Mouse (Mus musculus) stomach, postnatal 0 days (tissue): ENCODE measurements around the gene Lgi1. TPM values are rescaled to one million over a fixed set of nuclear protein-coding genes. Genes with fewer than 3 reads are reported as not detected.

ENCODE experiments used
- ATAC-seq: fragments of 200-750 bp; cut with Nextera tagmentation; 2 replicates; pipeline ENCODE4 v1.8.0; 2017; ENCODE audit not compliant: low FRiP score, low TSS enrichment
- DNase-seq: peaks from one replicate; pipeline ENCODE4 v3.0.0-alpha.2; 2016; ENCODE audit warnings: low spot score
- H3K27ac ChIP-seq: fragments of 300-500 bp; sonication (generic); replicated peaks from 2 replicates; pipeline ENCODE4 v1.5.1; 2014; ENCODE audit warnings: mild to moderate bottlenecking, control low read depth
- H3K27me3 ChIP-seq: fragments of 300-500 bp; sonication (generic); 2 replicates; pipeline ENCODE4 v1.6.1; 2014; ENCODE audit warnings: low read length; ENCODE audit not compliant: control insufficient read depth, insufficient read depth
- H3K36me3 ChIP-seq: fragments of 300-500 bp; sonication (generic); 2 replicates; pipeline ENCODE4 v1.6.1; 2014; ENCODE audit warnings: low read length, mixed read lengths; ENCODE audit not compliant: control insufficient read depth, insufficient read depth
- H3K4me1 ChIP-seq: fragments of 300-500 bp; sonication (generic); replicated peaks from 2 replicates; pipeline ENCODE4 v1.6.1; 2014; ENCODE audit warnings: antibody characterized with exemption; ENCODE audit not compliant: control insufficient read depth, insufficient read depth
- H3K4me2 ChIP-seq: fragments of 300-500 bp; sonication (generic); replicated peaks from 2 replicates; pipeline ENCODE4 v1.6.1; 2014; ENCODE audit warnings: low read depth, mild to moderate bottlenecking, control low read depth, moderate library complexity
- H3K4me3 ChIP-seq: fragments of 300-500 bp; sonication (generic); 2 replicates; pipeline ENCODE4 v1.5.1; 2014; ENCODE audit warnings: low read depth, low read length, control low read depth
- H3K9ac ChIP-seq: fragments of 300-500 bp; sonication (generic); 2 replicates; pipeline ENCODE4 v1.6.1; 2014; ENCODE audit warnings: mild to moderate bottlenecking, low read length, control low read depth, mixed read lengths
- H3K9me3 ChIP-seq: fragments of 300-500 bp; sonication (generic); 2 replicates; pipeline ENCODE4 v1.6.1; 2016; ENCODE audit warnings: low read length; ENCODE audit not compliant: control insufficient read depth
- CTCF ChIP-seq: IDR thresholded peaks from 2 replicates; pipeline ENCODE4 v1.5.1; 2016; ENCODE audit warnings: antibody characterized with exemption, low read depth, mild to moderate bottlenecking, moderate library complexity
- EP300 ChIP-seq: optimal IDR thresholded peaks from 2 replicates; pipeline ENCODE3; 2016; ENCODE audit warnings: antibody characterized with exemption
- WGBS: fragments of 180-500 bp; shearing (Covaris S2); extraction: QIAGEN DNeasy Blood & Tissue Kit; methylation state at CpG from one replicate; pipeline ENCODE4 v1.1.7; 2014; 5-methylcytosine and 5-hydroxymethylcytosine counted together
- polyA plus RNA-seq: library from polyadenylated mRNA; unstranded; fragments of >200 nt; fragmentation: Nextera tagmentation; extraction: Ambion mirVana; gene quantifications from 2 replicates; pipeline ENCODE4 v1.2.1, GENCODE M21; 2015

The Lgi1 gene
- polyA plus RNA-seq, 1 experiment from 2014 or later = 1.0 TPM

DNA sequence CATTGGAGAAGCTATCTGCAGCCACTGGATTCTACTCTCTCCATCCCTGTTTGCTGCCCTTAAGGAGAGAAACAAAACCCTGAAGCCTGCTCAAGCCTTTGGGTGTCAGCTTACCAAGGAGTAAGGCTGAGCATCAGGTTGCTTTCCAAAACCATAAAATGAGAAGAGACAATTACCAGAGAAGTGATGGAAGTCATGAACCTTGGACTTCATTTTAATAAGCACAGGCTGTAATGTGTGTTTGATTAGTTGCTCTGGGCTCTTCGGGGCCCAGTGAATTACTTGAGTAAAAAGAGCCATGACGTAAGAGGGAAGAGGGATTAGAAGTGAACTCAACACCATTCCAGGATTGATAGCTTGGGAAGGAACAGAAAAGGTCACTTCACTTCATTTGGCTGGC is 18.1 kb downstream of the Lgi1 start:
- Histone ChIP-seq H3K27me3 (no peaks in the 10 kb centered on the region), H3K27ac (no peak overlapping the region), H3K4me3 (no peak overlapping the region), H3K36me3 (no peaks in the 10 kb centered on the region), H3K9ac (no peak overlapping the region), H3K4me2 (no peak overlapping the region), H3K9me3 (no peaks in the 10 kb centered on the region), H3K4me1 (no peaks in the 10 kb centered on the region)
- DNase-seq (no peak), ATAC-seq (no peak)
- no peak for TF ChIP-seq CTCF
- TF ChIP-seq EP300 = no peak
- WGBS = 22% methylated on average over 2 of the region's 2 CpGs

DNA sequence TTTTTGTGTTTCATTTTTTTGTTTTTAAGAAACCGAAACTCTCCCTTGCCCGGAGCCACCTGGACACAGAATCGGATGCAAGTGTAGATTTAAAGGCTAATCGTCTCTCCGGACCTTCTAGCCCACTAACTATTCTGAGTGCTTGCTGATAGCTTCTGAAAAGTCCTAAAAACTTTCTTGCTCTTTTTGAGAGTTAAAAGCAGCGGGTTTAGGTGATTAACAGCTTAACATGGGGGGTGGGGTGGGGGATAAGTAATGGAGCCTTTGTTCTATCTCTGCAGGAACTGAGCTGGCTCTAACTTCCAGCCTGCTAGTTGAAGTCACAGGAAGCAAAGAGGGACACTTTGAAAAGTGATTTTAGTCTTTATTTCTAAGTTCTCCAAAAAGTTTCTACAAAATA is 24.2 kb downstream of the Lgi1 start:
- no peak for TF ChIP-seq CTCF
- TF ChIP-seq EP300 = no peak
- DNase-seq (no peak), ATAC-seq (no peak)
- no peaks in the 10 kb centered on the region for H3K27me3 ChIP-seq
- no peaks in the 10 kb centered on the region for H3K9me3 ChIP-seq
- 82% methylated on average over 6 of the region's 6 CpGs for WGBS
- H3K4me1 ChIP-seq = no peaks in the 10 kb centered on the region
- H3K4me2 ChIP-seq = no peak overlapping the region
- no peak overlapping the region for H3K27ac ChIP-seq
- H3K9ac ChIP-seq = no peak overlapping the region
- H3K36me3 ChIP-seq = no peaks in the 10 kb centered on the region
- no peak overlapping the region for H3K4me3 ChIP-seq

DNA sequence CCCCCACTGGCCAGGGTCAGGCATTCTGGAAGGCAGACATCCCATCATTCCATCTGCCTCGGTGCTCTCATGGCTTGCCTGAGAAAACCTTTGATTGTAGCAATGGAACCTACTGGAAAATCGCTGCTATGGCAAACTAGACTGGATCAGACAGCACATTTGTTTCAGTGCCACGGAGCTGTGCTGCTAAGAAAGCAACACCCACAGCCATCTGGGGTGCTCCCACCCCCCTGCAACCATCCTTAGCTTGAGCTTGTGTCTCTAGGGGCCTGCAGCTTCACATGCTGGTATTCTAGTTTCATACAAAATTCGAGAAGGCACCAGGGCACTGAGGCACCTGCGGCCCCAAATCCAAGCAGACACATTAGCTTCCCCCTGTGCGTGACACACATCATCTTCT is 27.1 kb downstream of the Lgi1 start:
- H3K4me3 ChIP-seq = no peak overlapping the region
- TF ChIP-seq EP300 (no peak), CTCF (no peak)
- DNase-seq = no peak
- H3K27me3 ChIP-seq = no peaks in the 10 kb centered on the region
- WGBS = 82% methylated on average over 6 of the region's 6 CpGs
- ATAC-seq = no peak
- H3K9me3 ChIP-seq = no peaks in the 10 kb centered on the region
- no peak overlapping the region for H3K9ac ChIP-seq
- no peak overlapping the region for H3K27ac ChIP-seq
- H3K4me2 ChIP-seq = no peak overlapping the region
- no peaks in the 10 kb centered on the region for H3K4me1 ChIP-seq
- no peaks in the 10 kb centered on the region for H3K36me3 ChIP-seq

DNA sequence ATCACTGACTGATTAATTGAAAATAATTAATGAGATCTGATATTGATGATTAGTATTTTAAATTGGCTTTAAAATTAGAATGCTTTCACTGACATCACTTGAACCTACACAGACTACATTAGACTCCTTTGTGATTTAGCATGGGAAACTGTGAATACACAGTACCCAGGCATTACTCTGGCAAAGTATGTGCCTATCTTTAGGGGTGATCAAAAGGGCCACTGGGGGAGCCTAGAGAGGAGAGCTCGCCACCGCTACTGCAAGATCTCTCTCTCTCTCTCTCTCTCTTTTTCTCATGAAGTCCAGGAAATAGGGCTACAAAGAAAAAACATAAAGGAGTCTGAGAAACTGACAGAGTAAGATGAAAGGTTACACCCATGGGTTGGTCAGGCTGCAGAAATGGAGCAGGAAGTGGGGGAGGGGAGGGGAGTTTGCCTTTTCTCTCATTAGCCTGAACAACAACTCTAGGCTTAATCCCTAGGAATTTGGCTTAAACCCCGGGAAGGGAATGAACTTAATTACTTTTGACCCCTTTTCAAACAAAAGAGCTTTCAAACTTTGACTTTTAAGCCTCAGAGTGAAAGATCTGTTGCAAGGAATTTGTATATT is 33.8 kb downstream of the Lgi1 start:
- no peak overlapping the region for H3K9ac ChIP-seq
- TF ChIP-seq CTCF (no peak), EP300 (no peak)
- H3K27ac ChIP-seq = no peak overlapping the region
- no peaks in the 10 kb centered on the region for H3K9me3 ChIP-seq
- DNase-seq (peak; percentile 48), ATAC-seq (peak; percentile 64; the same call in 1 of the 2 replicates)
- H3K4me1 ChIP-seq = no peaks in the 10 kb centered on the region
- H3K4me3 ChIP-seq = no peak overlapping the region
- no peaks in the 10 kb centered on the region for H3K36me3 ChIP-seq
- no peaks in the 10 kb centered on the region for H3K27me3 ChIP-seq
- H3K4me2 ChIP-seq = no peak overlapping the region
- WGBS = 6% methylated on average over 3 of the region's 3 CpGs

DNA sequence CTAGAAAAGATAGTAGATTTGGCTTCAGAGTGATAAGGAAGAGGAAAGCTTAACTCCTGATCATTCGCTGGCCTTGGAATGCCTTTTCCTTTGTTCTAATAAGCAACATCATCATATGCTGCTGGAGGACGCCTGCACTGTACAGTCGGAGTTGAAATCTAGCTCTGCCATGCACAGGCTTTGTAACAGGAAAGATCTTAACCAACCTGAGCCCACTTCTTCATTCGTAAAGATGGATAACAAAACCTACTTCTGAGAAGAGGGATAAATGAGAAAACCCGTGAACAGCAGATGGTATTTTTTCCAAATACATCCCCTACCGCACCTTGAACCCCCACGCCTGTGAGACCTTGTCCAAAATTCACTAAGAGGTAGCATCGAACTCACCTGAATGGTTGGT is 43.8 kb downstream of the Lgi1 start:
- Histone ChIP-seq H3K4me2 (no peak overlapping the region), H3K36me3 (no peaks in the 10 kb centered on the region), H3K4me3 (no peak overlapping the region), H3K27me3 (no peaks in the 10 kb centered on the region), H3K9ac (no peak overlapping the region), H3K27ac (no peak overlapping the region), H3K4me1 (no peaks in the 10 kb centered on the region), H3K9me3 (no peaks in the 10 kb centered on the region)
- WGBS = 92% methylated on average over 8 of the region's 8 CpGs
- TF ChIP-seq EP300 (no peak), CTCF (no peak)
- no peak for DNase-seq
- no peak for ATAC-seq

DNA sequence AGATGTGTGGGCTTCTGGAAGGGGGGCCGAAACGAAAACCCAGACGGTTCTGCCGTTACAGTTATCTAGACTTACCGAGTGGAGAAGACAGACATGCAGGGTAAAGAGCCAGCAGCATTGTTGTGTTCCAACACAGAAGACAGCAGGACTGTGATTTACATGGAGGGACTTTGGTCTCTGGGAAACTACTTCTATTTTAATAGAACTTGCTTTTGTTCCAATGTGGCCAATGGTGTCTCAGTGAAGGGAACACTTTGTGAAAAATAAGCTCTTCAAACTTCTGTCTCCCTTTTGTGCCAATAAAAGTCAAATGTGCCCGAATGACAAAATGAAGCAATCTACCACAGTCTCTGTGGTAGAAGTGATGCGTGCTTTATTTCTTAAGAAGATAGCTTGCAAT is 50.8 kb downstream of the Lgi1 start:
- TF ChIP-seq EP300 (no peak), CTCF (no peak)
- no peaks in the 10 kb centered on the region for H3K27me3 ChIP-seq
- no peak overlapping the region for H3K9ac ChIP-seq
- no peak overlapping the region for H3K4me3 ChIP-seq
- H3K4me2 ChIP-seq = no peak overlapping the region
- no peak for DNase-seq
- H3K27ac ChIP-seq = no peak overlapping the region
- ATAC-seq = no peak
- no peaks in the 10 kb centered on the region for H3K36me3 ChIP-seq
- WGBS = 88% methylated on average over 7 of the region's 7 CpGs
- no peaks in the 10 kb centered on the region for H3K9me3 ChIP-seq
- no peaks in the 10 kb centered on the region for H3K4me1 ChIP-seq
